ENCODE assay signal across 8 mouse cellular contexts in genomic region chr12:98733165-98733564, GRCm38 (mm10). TPM values are rescaled to one million over a fixed set of nuclear protein-coding genes. Genes with fewer than 3 reads are reported as not detected.
A peak's percentile ranks its signal among the peaks of the same experiment; 100 is the strongest.
DNase-seq lines count a peak whose midpoint lies in the region; ATAC-seq lines count a peak whose summit lies in the region.

No protein-coding gene starts in this region.

- H3K9ac ChIP-seq in liver, embryonic 11.5 days (ENCODE audit: low read depth, low read length), result peak overlapping the region; percentile 76
- peak overlapping the region; percentile 34 for H3K9ac ChIP-seq in embryonic facial prominence, embryonic 12.5 days
- peak overlapping the region; percentile 68 for H3K9ac ChIP-seq in neural tube, embryonic 14.5 days (replicated peaks; ENCODE audit: low read depth, low read length)

- H3K36me3 ChIP-seq in liver, embryonic 11.5 days (ENCODE audit: control insufficient read depth, insufficient read depth, low read length), result no peaks in the 10 kb centered on the region; the same call in 1 of the 2 replicates
- H3K36me3 ChIP-seq in embryonic facial prominence, embryonic 12.5 days, result no peaks in the 10 kb centered on the region
- H3K36me3 ChIP-seq in limb, embryonic 10.5 days, result 0 out of 2 replicates have a peak, but pooled peaks cover 6% of the 10 kb centered on the region
- H3K36me3 ChIP-seq in neural tube, embryonic 14.5 days (ENCODE audit: control insufficient read depth, insufficient read depth, low read length), result no peaks in the 10 kb centered on the region

- intact Hi-C loops in left cerebral cortex, postnatal 10 days (cut with DNase I), result no loop called here

- no peak for ATAC-seq in liver, embryonic 11.5 days (replicated peaks; ENCODE audit: low FRiP score)
- no peak for ATAC-seq in embryonic facial prominence, embryonic 12.5 days (ENCODE audit: insufficient number of reproducible peaks, insufficient read depth, low FRiP score, low TSS enrichment)
- no peak for ATAC-seq in neural tube, embryonic 14.5 days (ENCODE audit: low read depth)

- peak overlapping the region; percentile 81 for H3K4me2 ChIP-seq in liver, embryonic 11.5 days
- peak overlapping the region; percentile 60 for H3K4me2 ChIP-seq in embryonic facial prominence, embryonic 12.5 days (replicated peaks)
- H3K4me2 ChIP-seq in neural tube, embryonic 14.5 days (ENCODE audit: low read depth, low read length), result peak overlapping the region; percentile 88

- no peak for DNase-seq in liver, embryonic 11.5 days (ENCODE audit: low spot score)
- no peak for DNase-seq in liver
- no peak for DNase-seq in limb, embryonic 10.5 days (ENCODE audit: low spot score)
- no peak for DNase-seq in adrenal gland, adult 8-10 months
- DNase-seq in left cerebral cortex, postnatal 10 days (ENCODE audit: extremely low spot score in 1 of 2, low spot score in 2 of 2), result no peak
- DNase-seq in layer of hippocampus, postnatal 14 days (ENCODE audit: low spot score in 2 of 2), result no peak

- WGBS in liver, embryonic 11.5 days, result 60% methylated on average over 3 of the region's 3 CpGs
- 62% methylated on average over 3 of the region's 3 CpGs for WGBS in embryonic facial prominence, embryonic 12.5 days
- WGBS in limb, embryonic 10.5 days, result 64% methylated on average over 3 of the region's 3 CpGs
- 79% methylated on average over 3 of the region's 3 CpGs for WGBS in neural tube, embryonic 14.5 days

- H3K27me3 ChIP-seq in liver, embryonic 11.5 days (replicated peaks; ENCODE audit: control insufficient read depth, insufficient read depth, low read length), result peaks cover 18% of the 10 kb centered on the region
- 0 out of 2 replicates have a peak, but pooled peaks cover 4% of the 10 kb centered on the region for H3K27me3 ChIP-seq in embryonic facial prominence, embryonic 12.5 days
- peaks cover 15% of the 10 kb centered on the region for H3K27me3 ChIP-seq in limb, embryonic 10.5 days (ENCODE audit: low read depth, poor library complexity, severe bottlenecking)
- H3K27me3 ChIP-seq in neural tube, embryonic 14.5 days (ENCODE audit: control insufficient read depth, insufficient read depth, low read length), result no peaks in the 10 kb centered on the region; the same call in 1 of the 2 replicates

- H3K4me3 ChIP-seq in liver, embryonic 11.5 days (ENCODE audit: low read depth, low read length), result peak overlapping the region; percentile 68
- H3K4me3 ChIP-seq in embryonic facial prominence, embryonic 12.5 days, result peak overlapping the region; percentile 67
- H3K4me3 ChIP-seq in limb, embryonic 10.5 days, result peak overlapping the region; percentile 69
- H3K4me3 ChIP-seq in neural tube, embryonic 14.5 days (ENCODE audit: low read depth, low read length), result peak overlapping the region; percentile 58

- H3K27ac ChIP-seq in liver, embryonic 11.5 days (ENCODE audit: low read depth, low read length), result no peak overlapping the region
- no peak overlapping the region for H3K27ac ChIP-seq in embryonic facial prominence, embryonic 12.5 days
- no peak overlapping the region for H3K27ac ChIP-seq in limb, embryonic 10.5 days
- no peak overlapping the region for H3K27ac ChIP-seq in neural tube, embryonic 14.5 days (ENCODE audit: low read depth, low read length)

- H3K9me3 ChIP-seq in liver, embryonic 11.5 days (ENCODE audit: control insufficient read depth, low read length), result no peaks in the 10 kb centered on the region
- no peaks in the 10 kb centered on the region for H3K9me3 ChIP-seq in embryonic facial prominence, embryonic 12.5 days
- H3K9me3 ChIP-seq in limb, embryonic 10.5 days (replicated peaks), result no peaks in the 10 kb centered on the region
- no peaks in the 10 kb centered on the region for H3K9me3 ChIP-seq in neural tube, embryonic 14.5 days (ENCODE audit: control insufficient read depth, low read length)

- peaks cover 8% of the 10 kb centered on the region for H3K4me1 ChIP-seq in liver, embryonic 11.5 days (replicated peaks; ENCODE audit: control insufficient read depth, insufficient read depth, low read length)
- H3K4me1 ChIP-seq in embryonic facial prominence, embryonic 12.5 days, result peaks cover 17% of the 10 kb centered on the region
- H3K4me1 ChIP-seq in limb, embryonic 10.5 days, result peaks cover 26% of the 10 kb centered on the region
- H3K4me1 ChIP-seq in neural tube, embryonic 14.5 days (ENCODE audit: control insufficient read depth, insufficient read depth, low read length), result peaks cover 21% of the 10 kb centered on the region

RNA-seq across cellular contexts. Expression of gene Ptpn21, which starts 4.0 kb away (rescaled TPM):
- 4.4 and 5.7 TPM in 2 replicates for polyA plus RNA-seq in liver, embryonic 11.5 days (2014; fragmentation: Nextera tagmentation; extraction: Ambion mirVana)
- 6.7 and 7.0 TPM in 2 replicates for polyA plus RNA-seq in embryonic facial prominence, embryonic 12.5 days (2016; fragmentation: Nextera tagmentation; extraction: Ambion mirVana)
- 5.1 and 6.0 TPM in 2 replicates for polyA plus RNA-seq in limb, embryonic 10.5 days (2016; fragmentation: Nextera tagmentation; extraction: Ambion mirVana)
- 4.2 and 4.7 TPM in 2 replicates for polyA plus RNA-seq in neural tube, embryonic 14.5 days (2014; fragmentation: Nextera tagmentation; extraction: Ambion mirVana)
- 10 to 100 TPM; 18.8 to 37.6 (median 27.7) TPM for total RNA-seq in adrenal gland, adult 8-10 months (2022)
- 1 to 10 TPM; 5.4 to 7.9 TPM for total RNA-seq in left cerebral cortex, postnatal 10 days (2021)
- total RNA-seq in layer of hippocampus, postnatal 14 days (2021), result 1 to 10 TPM; 6.9 to 7.6 TPM

RNA-seq across cellular contexts. Expression of gene Zc3h14, which starts 13.6 kb away (rescaled TPM):
- 109 and 116 TPM in 2 replicates for polyA plus RNA-seq in liver, embryonic 11.5 days (2014; fragmentation: Nextera tagmentation; extraction: Ambion mirVana)
- polyA plus RNA-seq in embryonic facial prominence, embryonic 12.5 days (2016; fragmentation: Nextera tagmentation; extraction: Ambion mirVana), result 153 and 159 TPM in 2 replicates
- 127 and 141 TPM in 2 replicates for polyA plus RNA-seq in limb, embryonic 10.5 days (2016; fragmentation: Nextera tagmentation; extraction: Ambion mirVana)
- 126 and 137 TPM in 2 replicates for polyA plus RNA-seq in neural tube, embryonic 14.5 days (2014; fragmentation: Nextera tagmentation; extraction: Ambion mirVana)
- total RNA-seq in adrenal gland, adult 8-10 months (2022), result 100 to 1,000 TPM in 2 of 4 experiments, 10 to 100 TPM in 2; 76.0 to 104 (median 90.1) TPM
- total RNA-seq in left cerebral cortex, postnatal 10 days (2021), result 100 to 1,000 TPM; 103 to 106 TPM
- total RNA-seq in layer of hippocampus, postnatal 14 days (2021), result 10 to 100 TPM; 94.8 to 95.8 TPM
